Mouse (Mus musculus) MN1 (cell line): ENCODE measurements around the gene Calhm1.

Experiments
- DNase-seq: peaks from one replicate; pipeline ENCODE4 v3.0.0-alpha.2; 2016; ENCODE audit warnings: low spot score

Calhm1 gene

GRCm38 (mm10) chr19:47144154-47144553 is at the start of gene Calhm1:
TSS of gene Calhm1 (minus strand) at chr19:47144254.
- no peak for DNase-seq

GRCm38 (mm10) chr19:47192158-47192557 is 48.1 kb upstream of the Calhm1 start:
- DNase-seq, result no peak

DNA sequence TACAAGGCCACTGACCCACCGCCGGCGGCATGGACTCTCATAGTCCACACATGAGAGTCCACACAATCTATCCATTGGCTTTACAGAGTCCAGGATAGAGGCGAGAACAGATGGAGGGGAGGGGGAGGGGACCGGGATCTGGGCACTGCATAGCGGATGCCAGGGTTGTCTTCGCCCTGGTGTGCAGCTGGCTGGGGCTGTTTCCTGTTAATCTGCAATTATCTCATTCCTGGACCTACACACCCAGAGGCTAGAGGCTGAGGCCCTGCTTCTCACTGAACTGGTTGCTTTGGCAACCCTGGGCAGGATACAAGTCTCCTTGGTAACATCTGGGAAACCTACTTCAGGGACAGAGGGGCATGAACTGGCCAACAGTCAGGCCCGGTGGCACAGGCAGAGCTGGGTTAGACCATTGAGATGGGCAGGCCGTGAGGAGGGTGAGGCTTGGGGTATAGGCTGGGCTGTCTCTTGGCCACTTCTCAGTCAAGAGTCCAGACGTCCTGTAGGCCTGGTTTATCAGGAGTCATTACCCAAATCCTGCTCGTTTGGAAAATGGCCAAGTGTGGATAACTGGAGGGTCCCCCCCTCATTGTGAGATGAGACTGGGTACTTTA is 44.6 kb upstream of the Calhm1 start:
- peak; percentile 88 for DNase-seq

- DNase-seq, result peak; percentile 30
Measured at GRCm38 (mm10) chr19:47186514-47187275, 42.6 kb upstream of the Calhm1 start.

- DNase-seq, result no peak
Measured at GRCm38 (mm10) chr19:47184736-47185135, 40.7 kb upstream of the Calhm1 start.

DNA sequence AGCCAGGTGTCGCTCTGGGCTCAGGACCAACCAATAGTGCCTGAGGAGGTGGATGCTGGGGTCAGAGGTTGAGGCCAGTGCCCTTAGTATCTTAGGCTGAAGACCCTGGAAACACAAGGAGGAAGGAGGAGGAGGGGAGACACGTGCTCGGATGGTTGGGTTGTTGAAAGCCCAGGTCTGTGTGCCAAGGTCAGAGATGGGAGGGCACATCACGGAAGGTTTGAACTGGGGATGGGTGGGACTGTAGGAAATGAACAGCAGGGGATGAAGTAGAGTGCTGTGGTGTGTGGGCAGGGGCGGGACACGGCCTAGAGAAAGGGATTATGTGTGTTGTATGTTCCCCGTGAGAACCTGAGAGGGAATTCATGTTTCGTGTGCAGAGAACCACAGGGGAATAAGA is 40.2 kb upstream of the Calhm1 start:
- DNase-seq, result no peak

- no peak for DNase-seq
Measured at GRCm38 (mm10) chr19:47180011-47180410, 36.0 kb upstream of the Calhm1 start.

DNA sequence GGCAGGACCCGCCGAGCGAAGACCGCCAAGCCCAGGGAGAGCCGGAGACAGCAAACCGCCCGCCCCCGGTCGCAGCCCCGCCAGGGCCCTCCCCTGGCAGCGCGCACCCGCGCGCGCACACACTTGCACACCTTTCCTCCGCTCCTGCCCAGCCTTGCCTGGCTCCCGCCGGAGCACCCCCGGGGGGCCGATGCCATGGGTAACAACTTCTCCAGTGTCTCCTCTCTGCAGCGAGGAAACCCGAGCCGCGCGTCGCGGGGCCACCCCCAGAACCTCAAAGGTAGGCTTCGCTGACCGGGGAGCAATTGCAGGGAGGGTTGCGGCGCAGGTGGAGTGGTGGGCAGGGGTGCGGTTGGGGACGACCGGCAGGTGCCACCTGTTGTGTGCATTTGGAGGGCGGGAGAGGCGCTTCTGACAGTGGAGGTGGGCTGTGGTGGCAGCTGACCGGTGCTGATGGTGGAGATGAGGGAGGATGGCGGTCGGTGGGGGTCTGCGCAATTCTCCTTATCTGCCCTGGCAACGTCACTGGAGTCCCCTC is 35.3 kb upstream of the Calhm1 start:
- no peak for DNase-seq

DNA sequence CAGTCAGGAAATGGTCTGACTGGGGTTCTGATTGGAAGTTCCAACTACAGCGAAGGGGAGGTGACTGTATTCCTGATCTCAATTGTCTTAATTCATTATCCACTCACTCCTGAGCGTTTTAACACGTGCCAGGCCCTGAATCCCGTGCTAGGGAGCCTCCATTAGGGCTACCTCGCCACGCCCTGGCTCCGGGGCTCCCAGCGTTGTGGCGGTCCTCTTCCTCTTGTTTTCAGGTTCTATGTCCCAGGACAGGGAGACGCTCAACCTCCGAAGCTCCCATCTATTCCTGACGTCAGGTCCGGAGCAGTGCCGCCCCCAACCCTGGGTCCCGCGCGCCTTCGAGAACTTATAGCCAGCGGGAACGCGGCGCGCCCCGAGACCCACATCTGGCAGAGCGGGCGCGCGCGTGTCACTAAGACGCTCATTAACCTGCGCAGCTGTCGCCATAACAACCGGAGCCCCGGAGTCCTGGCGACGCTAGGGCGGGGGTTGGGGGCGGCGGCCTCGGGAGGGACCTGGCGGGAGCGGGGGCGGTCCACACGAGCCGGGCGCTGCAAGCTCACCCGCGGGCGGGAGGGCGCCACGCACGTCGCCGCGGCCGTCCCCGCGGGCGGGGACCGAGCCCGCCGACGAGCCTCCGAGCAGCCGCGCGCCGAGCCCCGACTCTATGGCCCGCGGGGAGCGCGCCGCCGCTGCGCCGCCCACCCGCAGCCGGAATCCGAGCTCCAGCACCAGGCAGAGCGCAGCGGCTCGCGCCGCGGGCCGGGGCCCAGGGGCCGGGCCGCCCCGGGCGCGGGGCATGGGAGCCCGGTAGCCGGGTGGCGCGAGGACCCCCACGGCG is 34.6 kb upstream of the Calhm1 start, which contains the start of gene Neurl1a:
Gene Neurl1a (plus strand): TSS at position 390 of the 841 bp plus-strand sequence.
- peak; percentile 76 for DNase-seq

DNA sequence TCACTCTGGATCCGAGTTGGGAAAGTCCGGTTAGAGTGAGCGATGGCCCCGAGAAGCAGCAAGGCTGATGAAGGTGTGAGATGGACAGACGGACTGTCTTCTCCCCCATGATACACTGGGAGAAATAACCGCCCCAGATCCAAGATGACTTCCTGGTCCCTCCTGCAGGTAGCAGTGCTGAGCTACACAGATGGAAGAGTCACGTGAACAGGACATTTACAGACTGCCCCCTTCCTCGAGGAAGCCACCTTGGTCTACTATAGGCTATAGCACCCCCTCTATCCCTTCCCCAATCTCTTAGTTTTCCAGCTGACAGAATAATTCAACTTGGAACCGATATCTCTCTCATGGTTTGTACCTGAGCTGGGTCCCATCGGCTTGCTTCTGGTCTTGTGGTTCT is 33.9 kb upstream of the Calhm1 start:
- peak; percentile 48 for DNase-seq

DNA sequence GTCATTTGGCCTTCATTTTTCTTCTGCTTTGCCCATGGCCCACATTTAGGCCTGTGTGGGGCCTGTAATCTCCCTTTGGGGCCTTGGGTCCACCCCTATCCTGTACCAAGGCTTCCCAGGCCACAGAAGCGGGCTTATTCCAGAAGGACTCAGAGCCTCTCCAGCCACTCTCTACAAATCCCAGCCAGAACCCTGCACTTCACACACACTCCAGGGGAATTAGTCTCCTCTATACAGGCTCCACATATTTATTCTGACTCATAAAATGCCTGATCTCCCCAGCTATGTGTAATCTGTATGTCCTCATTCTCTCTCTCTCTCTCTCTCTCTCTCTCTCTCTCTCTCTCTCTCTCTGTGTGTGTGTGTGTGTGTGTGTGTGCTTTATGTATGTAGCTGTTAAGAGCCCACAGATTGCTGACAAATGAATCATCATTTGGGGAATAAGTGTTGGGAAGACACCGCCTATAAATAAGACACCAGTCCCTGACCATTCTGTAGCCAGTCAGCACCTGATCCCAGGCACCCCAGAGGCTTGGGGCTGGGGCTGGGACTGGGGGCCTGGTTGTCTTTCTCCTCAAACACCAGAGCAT is 33.0 kb upstream of the Calhm1 start:
- peak; percentile 62 for DNase-seq

DNA sequence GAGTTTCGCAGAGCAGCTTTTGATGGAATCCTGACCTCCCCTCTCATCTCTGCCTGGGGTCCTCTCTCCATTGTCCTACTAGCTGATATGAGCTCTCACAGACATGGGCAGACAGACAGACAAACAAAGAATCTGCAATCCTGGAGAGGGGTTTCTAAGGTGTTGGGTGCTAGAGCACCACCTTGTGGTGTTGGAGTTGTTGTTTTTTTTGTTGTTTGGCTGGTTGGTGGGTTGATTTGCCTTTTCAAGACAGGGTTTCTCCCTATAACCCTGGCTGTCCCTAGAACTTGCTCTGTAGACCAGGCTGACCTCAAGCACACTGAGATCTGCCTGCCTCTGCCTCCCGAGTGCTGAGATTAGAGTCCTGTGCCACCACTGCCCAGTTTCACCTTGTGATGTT is 31.4 kb upstream of the Calhm1 start:
- no peak for DNase-seq

- no peak for DNase-seq
Measured at GRCm38 (mm10) chr19:47174515-47174914, 30.5 kb upstream of the Calhm1 start.

- DNase-seq, result peak; percentile 84
Measured at GRCm38 (mm10) chr19:47168793-47169412, 24.8 kb upstream of the Calhm1 start.

DNA sequence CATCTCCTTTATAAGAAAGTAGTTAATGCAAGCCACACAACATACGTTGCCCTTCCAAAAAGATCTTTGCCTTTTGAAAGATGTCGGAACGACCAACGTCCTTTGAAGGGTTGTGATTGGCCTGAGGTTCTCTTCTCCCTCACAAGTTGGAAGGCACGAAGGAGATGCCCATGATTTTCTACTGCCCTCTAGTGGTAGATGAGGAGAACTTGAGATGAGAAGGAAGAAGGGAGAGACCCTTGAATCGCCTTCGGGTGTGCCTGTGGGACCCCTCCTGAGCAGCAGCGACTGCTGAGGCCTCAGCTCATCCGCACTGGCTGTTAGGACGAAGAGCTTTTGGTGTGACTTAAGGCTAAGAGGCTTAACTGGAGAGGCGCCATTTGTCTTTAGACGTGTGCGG is 24.2 kb upstream of the Calhm1 start:
- DNase-seq, result peak; percentile 86

DNA sequence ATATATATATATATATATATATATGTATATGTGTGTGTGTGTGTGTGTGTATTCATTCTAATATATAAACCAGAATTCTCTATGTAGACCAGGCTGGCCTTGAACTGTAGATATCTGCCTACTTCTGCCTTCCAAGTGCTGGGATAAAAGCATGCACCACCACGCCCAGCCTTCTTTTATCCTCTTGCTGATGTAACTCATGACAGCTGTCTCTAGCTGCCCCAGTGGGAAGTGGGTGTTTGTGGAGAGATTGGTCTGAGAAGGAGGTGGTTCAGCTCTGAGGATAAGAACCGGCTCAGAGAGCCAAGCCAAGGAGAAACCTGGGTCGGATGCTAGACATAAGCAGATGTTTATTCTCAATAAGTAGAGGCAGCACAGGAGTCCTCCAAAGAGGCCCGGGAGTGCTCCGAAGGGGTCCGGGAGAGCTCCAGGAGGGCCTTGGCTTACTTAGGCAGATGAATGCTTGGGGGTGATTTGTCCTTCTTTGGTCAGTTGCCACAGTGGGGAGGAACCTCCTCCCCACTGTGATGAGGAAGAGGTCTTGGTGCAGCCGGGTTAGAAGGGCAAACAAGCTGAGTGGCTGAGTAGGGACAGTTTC is 23.7 kb upstream of the Calhm1 start:
- peak; percentile 56 for DNase-seq

DNA sequence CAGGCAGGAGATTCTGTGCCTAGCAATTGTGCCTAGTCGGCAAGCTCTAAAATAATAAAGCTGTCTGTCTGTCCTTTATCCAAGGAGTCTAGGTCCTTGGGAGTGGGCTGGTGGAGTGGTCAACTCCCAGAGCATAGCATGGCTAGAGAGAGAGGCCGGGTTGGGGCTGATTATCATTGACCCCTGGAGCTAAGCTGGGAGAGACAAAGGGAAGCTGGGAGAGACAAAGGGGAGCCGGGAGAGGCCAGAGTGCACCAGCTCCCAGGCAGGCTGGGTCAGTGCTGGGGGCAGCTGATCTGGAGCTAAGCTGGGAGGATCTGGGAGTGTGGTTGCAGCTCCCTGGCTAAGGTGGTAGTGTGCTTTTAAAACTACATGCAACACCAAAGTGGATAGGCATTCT is 22.7 kb upstream of the Calhm1 start:
- no peak for DNase-seq

GRCm38 (mm10) chr19:47163176-47163744 is 19.2 kb upstream of the Calhm1 start:
- DNase-seq, result no peak

GRCm38 (mm10) chr19:47161669-47162068 is 17.6 kb upstream of the Calhm1 start:
- no peak for DNase-seq

GRCm38 (mm10) chr19:47157664-47158063 is 13.6 kb upstream of the Calhm1 start, which contains the start of gene Calhm3:
TSS of gene Calhm3 (minus strand) at chr19:47157764.
- DNase-seq, result no peak

DNA sequence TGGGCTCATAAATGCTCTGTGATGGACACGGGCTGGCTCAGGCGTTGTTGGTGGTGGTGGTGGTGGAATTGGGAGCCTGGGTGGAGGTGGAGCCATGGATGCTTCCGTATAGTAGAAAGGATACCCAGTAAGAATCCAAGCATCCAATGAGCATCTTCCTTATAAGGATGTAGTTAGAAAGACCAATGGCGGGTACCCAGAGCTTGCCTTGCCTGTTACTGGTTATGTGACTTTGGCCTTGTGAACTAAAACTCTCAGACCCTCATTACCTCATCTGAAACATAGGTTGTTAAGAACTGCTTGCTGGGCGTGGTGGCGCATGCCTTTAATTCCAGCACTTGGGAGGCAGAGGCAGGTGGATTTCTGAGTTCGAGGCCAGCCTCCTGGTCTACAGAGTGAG is 9.7 kb upstream of the Calhm1 start:
- DNase-seq, result no peak
